Mouse (Mus musculus) layer of hippocampus, postnatal 10 days (tissue): ENCODE measurements around the gene Pitx2. TPM values are rescaled to one million over a fixed set of nuclear protein-coding genes. Genes with fewer than 3 reads are reported as not detected.
A peak's percentile ranks its signal among the peaks of the same experiment; 100 is the strongest.

Experiments used
- DNase-seq, 2 experiments: peaks; one replicate each; pipeline ENCODE4 v3.0.0; 2021; ENCODE audit warnings: low spot score in 2 of 2
- total RNA-seq, 2 experiments: library from RNA; stranded (reverse); gene quantifications; 2 replicates each; pipeline ENCODE4 v1.2.3; 2021

Pitx2 gene
- total RNA-seq, 2 experiments from 2014 or later = not detected

DNA sequence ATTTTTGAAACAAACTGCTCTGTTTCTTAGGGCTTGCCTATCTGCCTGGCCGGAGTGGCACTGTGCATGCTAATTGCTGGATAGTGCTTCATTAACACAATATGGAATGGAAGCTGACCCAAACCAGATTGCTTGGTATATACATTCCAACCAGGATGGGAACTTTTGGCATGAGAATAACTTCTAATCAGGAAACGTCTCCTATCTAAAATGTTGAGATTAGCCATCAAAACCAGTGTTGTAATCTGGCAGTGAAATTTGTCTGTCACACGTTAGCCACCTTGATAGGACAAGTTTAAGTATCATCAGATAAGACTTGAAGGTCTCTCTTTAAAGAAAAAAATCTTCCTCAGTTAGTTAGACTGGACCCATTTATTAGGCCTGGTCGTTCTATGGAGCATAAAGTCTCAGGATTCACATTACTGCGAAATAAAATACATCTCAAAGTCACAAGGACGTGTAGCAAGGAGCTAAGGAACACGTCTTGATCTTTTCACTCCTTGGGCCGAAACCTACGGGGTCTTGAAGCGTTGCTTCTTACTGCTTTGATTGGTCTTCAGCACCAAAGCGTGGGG is 2.1 kb downstream of the Pitx2 start:
- DNase-seq = no peak

DNA sequence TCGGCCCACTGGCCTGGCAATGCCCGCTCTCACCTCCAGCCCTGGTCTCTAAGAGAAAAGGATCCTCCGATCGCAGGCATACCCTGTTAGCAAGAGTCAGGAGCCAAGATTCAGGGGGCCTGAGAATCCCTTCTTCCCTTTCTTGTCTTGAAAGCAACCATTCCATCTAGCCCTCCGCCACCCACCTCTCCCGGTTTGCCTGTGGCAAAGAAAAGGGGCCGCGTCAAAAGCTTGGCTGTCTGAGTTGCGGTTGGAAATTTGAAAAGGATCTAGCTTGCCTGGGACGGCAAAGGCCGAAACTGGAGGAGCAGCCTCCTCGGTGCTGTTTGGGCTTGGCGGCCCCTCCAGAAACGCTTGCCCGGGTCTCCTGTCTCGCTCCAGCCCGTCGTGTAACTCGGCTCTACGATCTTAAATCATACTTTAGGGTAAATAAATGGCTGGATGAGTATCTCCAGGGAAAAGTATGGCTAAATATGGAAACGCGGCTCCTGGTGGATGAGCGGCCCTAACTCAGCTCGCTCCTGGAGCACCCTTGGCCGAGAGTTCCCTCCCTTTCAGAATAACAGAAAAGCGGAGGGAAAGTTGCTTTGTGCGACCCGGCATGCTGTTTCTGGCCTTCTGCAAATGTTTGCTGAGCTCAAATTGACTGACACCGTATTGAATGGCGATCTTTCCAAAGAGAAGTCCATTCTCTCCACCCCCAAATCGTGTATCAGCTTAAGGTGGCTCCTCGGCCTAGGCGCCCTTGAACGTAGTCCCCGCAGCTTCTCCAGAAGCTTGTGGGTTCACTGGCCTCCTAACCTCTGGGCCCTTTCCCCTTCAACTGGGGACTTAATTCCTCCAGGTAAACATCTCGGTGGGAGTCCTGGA is 3.4 kb downstream of the Pitx2 start:
- no peak for DNase-seq

DNA sequence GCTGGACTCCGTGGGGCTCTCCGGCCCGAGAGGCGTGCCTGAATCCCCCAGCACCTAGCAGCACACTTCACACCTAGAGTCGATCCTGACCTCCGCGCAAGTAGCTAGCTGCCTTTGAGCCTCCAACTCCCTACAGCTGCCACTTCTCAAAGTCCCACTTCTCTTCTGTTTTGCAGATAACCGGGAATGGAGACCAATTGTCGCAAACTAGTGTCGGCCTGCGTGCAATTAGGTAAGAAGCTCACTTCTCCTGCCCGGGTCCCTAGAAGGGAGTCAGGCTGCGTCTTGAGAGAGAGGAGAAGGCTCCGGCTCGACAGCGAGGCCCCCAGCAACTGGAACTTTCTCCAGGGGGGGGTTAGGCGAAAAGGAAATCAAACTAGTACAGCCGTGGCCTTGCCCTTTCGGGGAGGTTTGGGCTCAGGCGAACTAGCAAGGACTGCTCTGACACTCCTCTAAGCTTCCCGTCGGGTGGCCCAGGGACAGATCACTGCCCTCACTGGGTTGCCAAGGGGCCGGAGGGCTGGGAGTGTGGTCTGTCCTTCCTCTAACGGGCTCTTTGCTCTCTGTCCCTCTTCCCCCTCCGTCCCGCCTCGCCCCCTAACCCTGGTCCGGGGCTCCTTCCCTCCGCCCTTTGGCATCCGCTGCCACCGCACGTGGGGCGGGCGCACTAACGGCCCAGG is 4.2 kb downstream of the Pitx2 start:
- DNase-seq = no peak

DNA sequence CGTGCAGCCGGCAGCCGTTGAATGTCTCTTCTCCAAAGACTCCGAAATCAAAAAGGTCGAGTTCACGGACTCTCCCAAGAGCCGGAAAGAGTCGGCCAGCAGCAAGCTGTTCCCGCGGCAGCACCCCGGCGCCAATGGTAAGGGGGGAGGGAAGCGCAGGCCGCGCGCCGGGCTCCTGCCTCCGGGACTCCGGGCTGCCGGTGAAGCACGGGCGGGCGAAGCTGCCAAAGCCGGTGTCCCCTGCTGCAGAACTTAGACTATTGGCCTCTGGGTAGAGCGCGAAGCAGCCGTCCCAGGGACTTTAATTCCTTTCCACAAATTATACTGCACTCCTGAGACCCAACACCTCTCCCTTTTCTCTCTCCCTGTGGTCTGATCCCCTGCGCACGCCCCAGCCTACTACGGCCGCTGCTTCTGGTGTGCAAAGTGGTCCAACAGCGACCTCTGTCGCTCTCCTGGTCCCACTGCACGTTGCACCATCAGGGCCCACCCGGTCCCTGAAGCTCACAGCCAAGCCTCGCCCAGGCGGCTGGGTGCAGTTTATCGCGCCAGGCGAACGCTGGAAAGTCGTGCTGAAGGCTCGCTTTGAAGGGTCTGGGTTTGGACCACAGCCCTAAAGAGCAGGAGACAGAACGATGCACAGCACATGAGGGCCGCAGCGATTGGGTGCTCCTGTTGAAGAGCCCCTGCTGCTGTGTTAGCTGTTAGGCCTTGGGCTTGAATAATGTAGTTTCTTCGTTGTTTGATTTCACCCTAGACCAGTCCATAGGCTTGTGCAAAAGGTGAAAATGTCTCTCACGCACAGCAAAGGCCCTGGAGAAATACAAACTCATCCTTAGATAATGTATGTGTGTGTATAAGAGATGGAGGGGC is 5.0 kb downstream of the Pitx2 start:
- DNase-seq = peak; percentile 85 to 89

DNA sequence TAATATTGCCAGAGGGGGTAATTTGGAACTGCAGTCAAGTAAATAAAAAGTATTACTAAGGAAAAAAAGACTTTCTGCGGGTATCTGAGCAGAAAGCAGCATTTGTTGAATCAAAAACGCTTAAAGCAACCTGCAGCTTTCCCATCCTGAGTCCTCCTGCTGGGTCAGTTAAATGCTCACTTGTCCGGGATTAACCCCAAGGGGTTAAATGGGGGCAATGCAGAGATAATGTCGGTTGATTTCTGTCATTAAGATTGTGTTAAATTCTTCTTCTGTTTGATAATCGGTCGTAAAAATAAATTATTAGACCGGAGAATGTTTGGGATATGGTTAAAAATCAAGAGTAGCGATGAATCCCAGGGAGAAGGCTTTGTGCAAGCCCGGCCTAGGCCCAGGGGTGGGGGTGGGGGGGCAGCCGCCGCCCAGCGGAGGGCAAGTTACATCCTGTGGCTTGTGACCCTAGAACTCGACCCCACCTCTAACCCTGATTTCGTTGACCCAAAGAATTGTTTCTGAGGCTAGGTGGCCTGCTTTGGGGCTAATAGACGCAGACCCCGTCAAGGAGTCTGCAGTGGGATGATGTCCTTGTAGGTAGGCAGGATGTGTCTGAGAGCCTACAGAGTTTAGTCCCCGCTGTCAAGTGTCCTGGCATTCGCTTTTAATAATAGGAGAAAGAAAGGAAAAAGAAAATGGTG is 6.0 kb downstream of the Pitx2 start:
- DNase-seq = no peak

DNA sequence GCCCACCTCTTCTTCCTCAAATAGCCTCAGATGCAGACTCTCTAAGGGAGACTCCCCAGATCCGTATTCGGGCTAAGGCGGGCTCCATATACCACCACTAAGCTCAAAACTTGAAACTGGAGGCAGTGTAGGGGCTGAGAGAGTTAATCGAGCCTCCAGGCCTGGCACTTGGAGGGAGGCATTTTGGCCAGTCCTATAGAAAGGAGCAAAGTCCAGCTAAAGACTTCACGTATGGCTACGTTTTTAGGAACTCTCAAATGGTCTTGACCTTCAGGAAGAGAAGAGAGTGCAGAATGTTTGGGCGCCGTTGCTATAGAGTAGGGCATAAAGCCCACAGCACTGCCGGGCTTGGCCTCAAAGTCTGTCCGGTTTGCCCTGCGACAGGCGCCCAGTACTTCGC is 7.1 kb downstream of the Pitx2 start:
- DNase-seq = no peak

DNA sequence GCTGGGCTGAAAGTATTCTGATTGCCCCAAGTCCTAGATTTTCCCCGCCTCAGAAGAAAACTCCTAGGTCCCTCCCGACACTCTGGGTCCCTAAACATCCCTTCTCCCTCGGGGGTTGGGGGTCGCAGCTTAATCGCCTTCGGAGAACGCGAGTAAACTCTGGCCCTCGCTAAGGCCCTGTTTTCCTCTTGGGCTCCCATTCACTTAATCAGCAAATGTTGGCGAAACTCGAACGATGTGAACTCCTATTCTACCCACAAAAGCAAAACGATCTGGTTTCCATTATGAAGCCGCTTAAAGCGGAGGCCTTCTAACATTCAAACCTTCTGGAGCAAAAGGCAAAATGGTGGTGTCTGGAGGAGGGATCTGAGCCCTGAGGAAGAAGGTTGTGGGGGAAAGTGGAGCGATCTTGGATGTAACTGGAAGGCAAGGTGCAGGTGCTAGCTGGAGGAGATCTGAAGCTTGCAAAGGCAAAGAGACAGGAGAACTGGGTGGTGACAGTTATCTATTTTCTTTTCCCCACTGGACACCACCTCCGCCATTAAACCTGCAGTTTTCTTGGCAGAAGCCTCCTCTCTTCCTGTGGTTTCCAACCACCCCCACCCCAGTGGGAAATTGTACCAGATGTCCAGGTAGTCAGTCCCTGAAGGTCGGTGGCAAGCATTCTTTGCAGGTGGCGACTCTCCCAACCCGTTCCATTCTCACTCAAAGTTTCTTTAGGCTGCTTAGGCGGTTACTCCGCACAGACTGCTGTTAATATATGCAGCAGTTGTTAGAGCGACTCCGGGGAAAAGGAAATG is 7.8 kb downstream of the Pitx2 start:
- no peak for DNase-seq

DNA sequence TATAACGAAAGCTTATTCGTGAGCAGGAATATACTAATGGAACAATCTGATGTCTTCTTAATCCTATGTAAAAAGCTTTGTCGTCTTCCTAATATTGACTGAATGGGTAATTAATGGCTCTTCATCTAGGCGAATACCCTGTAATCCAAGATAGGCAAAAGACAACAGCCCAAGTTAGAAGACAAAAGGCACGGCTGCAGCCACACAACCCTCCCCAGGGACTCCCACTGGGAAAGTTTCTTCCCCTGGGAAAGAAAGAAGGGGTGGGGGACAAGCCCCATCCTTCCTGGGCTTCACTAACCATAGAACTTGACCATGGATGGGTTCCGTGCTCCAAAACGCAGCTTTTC is 8.3 kb downstream of the Pitx2 start:
- no peak for DNase-seq

DNA sequence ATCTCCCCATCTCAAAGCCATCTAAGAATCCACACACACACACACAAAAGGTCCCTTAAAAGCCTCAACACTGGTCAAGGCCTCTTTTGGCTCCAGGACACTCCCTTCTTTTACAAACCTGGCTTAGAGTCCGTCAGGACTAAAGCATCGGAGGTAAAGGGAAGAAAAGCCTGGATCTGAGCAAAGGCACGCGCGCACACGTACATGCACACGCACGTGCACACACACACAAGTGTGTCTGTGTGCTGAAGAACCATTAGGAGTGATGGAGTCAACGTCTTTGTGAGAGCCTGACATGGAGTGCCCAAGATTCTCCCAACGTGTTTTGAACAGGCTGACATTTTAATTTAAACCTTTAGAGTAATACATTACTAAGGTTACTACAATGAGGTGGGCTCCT is 8.7 kb downstream of the Pitx2 start:
- DNase-seq = no peak

DNA sequence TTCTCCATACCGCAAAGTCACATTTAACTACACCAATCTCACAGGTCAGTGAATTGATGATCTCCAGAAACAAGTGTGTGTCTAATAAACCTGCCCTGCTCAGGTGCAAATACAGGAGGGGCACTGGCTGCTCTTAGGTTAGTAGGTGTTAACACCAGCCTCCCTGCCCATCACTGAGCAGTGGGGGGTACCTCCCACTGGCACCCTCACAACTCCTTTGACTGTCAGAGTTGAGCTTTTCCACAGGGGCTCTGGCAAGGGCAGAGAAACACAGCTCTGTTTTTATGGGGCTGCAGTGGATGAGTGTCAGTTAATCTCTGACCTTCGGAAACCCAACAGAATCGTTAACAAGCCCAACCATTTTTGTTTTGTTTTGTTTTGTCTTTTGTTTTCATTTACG is 9.6 kb downstream of the Pitx2 start:
- no peak for DNase-seq

DNA sequence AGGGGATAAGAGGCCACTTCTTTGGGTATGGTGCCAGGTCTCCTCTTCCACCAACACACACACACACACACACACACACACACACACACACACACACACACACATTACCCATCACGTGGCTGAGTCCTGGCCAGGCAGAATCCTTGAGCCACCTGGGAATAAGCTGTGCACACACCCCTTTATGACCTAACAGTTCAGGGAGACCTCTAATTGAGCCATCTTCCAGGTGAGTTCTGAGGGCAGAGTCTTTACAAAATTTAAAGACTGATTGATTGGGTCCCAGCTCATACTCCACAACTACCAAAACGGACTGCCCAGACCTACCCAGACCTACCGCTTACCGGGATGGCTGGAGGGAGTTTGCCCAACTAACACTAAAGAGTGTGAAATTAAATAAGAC is 10.1 kb downstream of the Pitx2 start:
- no peak for DNase-seq

DNA sequence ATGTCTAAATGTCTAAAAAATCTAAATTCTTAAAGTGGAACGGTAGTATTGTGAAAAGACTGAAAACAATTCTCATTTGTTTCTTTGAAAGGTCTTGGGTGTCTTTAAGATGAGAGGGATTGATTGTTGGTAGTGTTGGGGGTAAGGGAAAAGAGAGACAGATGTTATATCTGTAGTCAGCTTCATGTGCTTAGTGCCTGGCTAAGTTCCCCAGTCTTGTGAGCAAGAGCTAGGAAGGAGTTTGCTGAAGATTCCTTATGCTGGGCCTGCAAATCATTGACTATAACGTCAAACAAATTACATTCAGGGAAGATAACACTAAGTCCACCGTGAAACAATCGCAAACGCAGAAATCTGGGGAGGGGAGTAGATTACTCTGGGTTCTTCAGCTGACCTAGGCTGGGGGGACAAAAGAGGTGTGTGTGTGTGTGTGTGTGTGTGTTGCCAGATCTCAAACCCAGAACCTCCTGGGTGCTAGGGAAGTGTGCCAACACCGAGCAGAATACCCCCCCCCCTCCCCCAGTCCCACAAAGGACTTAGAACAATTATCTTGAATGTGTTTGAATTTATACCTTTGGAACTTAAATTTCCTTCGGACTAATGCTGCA is 12.5 kb downstream of the Pitx2 start:
- no peak for DNase-seq

DNA sequence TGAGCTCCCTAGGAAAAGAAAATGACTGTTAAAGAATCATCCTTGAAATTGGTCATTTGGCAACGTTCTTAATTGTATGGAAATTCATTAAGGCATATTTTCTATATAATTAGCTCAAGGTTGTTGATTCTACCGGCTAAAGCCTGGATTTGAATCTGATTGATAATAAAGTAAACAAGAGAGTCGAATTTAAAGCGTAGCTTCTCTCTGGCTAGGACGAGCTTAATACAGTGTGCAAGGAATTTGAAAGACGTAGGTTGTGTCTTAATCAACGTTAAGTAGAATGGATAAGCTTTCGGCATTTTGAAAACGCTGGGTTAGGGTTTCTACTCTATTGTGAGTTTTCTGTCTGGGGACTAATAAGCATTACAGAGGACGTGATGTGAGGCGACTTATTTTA is 13.1 kb downstream of the Pitx2 start:
- DNase-seq = no peak

DNA sequence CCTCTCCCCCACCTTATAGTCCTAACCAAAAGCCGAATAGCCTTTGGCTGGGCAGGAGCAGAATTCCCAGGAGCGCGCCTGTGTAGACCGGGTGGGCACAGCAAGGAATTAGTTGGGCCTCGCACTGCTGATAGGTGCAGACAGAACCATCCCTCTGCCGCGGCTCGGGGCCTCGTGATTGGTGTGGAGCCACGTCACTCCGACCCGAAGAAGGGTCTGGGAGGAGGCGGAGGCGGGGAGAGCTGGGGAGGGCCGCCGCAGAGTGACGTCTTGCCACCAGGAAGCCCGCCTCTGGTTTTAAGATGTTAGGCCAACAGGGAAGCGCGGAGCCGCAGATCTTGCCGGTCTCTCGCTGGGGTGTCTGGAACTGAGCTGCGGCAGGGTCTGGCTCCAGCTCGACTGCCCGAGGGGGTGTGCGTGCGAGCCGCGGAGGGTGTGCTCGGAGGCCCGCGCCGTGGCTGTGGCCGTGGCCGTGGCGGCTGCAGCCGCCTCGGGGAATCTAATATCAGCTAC is 14.0 kb downstream of the Pitx2 start:
- DNase-seq = peak; percentile 67 to 73

DNA sequence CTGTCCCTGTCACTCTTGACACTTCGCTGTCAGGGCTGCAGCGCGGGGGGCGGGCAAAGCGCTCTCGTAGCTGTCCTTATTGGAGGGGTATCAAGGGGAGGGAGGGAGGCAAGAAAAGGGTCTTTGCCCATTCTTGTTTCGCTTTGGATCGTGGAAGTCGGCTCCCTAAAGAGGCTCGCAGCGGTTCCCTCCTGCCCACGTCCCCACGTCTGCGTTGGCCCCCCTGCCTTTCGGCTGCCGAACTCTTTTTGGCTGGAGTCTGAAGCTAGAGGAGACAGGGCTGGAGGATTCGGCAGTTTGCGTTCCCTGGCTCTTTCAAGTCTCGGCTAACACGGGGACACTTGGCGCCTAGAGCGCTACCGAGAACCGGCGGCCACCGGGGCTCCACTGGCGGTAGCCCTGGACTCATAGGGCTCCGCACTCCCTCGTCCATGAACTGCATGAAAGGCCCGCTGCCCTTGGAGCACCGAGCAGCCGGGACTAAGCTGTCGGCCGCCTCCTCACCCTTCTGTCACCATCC is 14.5 kb downstream of the Pitx2 start:
- no peak for DNase-seq

DNA sequence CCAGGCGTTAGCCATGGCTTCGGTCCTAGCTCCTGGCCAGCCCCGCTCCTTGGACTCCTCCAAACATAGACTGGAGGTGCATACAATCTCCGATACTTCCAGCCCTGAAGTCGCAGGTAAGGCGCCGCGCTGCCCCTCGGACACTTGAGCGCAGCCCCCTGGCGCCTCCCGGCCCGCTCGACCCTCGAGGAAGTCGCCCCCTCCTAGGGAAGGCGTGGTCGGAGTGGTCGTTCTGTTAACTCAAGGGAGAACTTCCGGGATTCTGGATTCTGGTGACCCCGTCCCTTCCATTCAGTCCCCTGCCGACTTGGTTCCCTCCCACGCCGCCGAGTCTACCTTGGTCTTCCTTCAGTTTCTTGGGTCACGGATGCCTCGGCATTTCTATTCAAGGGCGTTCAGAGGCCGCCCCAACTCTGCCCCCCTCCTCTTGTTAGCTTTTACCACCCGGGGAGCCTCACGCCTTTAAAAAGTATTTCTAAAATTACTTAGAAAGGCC is 15.0 kb downstream of the Pitx2 start:
- DNase-seq = no peak

DNA sequence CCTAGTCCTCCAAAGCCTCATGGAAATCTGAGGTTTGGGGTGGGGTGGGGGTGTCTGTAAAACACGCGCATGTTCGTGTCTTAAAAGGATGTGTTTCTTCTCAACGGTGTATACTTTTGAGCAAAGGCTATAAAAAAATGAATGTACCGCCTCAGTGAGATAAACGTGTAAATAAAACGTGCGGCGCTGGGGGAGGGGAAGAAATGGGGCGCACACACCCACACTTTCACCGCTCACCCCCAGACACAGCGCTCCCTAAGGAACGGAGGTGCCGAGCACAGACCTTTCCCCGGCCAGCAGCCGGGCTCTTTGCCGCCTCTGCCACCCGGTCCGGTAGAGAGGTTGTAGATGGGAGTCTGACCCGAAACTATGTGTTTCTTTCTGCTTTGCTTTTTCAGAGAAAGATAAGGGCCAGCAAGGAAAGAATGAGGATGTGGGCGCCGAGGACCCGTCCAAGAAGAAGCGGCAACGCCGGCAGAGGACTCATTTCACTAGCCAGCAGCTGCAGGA is 15.6 kb downstream of the Pitx2 start:
- no peak for DNase-seq

DNA sequence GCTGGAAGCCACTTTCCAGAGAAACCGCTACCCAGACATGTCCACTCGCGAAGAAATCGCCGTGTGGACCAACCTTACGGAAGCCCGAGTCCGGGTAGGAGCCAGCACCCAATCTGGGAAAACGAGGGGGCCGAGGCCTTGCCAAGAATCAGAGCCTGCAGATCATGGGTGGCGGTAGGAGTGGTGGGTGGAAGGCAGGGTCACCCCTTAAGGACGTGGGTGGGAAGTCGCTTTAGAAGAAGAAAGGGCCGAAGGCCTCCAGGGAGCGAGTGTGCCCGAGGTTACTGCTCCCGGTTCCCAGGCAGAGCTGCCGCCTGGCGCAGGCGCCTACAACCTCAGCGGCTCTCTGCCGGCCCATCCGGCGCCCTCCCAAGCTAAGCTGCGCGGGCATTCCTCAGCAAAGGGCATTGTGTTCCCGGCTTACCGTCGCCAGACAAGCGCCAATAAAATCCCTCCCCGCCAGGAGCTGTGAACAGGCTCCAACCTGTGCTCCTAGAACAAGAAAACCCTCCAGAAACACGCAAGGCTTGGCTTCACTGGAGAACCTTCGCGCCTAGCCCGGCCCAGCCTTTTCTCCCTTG is 16.2 kb downstream of the Pitx2 start:
- DNase-seq = no peak
